Mouse (Mus musculus) heart, adult 2 months (tissue): ENCODE measurements around the gene Uhmk1.

Source experiments
- CTCF ChIP-seq: fragments of 200-600 bp; IDR thresholded peaks from 2 replicates; pipeline ENCODE4 v1.8.1; 2022; ENCODE audit warnings: antibody characterized with exemption, mild to moderate bottlenecking, moderate library complexity
- POLR2A ChIP-seq: fragments of 200-500 bp; IDR thresholded peaks from 2 replicates; pipeline ENCODE4 v1.6.1; 2011; ENCODE audit warnings: mild to moderate bottlenecking, low read depth, low read length, control low read depth; ENCODE audit not compliant: insufficient read depth

DNA sequence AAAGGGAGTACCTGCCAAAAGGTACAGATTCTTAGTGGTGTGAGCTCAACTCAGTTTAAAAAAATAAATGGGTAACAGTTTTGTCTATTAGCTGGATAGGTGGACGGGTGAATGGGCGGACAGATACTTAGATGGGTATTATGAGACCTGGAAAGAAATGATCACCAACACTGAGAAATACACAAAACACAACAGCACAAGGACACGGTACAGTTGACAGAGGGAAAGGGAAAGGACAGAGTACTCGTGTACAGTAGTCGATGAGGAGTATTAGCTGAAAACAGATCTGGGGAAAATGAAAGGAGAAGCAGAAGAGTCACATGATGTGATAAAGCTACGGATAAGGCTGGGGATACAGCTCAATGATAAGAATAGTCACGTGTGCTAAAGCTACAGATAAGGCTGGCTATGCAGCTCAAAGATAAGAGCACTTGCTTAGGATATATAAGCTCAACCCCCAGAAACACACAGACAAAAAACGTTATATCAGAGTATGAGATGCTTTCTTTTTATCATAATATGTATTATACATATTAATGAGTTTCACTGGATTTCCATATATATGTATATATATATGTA is 38.4 kb downstream of the Uhmk1 start:
- TF ChIP-seq POLR2A (no peak), CTCF (no peak)
